Mouse (Mus musculus): ENCODE measurements around the gene Mkrn1. TPM values are rescaled to one million over a fixed set of nuclear protein-coding genes. Genes with fewer than 3 reads are reported as not detected.

Gene Mkrn1
- polyA plus RNA-seq, 2 experiments: 116 to 198 TPM

DNA sequence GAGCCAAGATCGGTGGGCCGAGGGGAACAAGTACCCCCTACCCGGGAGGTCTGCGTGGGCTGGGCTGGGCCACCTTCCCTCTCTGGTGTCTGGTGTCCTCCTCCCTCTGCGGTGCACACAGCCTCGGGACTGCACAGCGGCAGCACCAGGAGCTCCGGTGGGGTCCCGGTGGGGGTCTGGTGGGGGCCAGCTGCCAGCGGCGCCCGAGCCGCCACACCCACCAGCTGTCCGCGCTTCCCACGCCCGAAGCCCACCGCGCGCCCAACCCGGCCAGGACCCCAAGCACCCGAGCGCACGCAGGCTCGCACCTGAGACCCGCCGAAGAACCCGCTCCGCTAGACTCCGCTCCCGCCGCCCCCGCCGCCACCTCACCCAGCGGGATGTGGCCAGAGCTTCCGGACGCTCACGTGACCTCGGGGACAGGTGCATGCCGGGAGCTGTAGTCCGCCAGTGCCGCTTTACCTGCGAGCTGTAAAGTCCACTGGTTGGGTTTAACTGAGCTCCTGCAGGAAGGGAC is 42.9 kb downstream of the Mkrn1 start, which contains the start of gene Slc37a3:
Gene Slc37a3 (minus strand): TSS at position 365 of the 517 bp plus-strand sequence.
- no peak for TF ChIP-seq CTCF (IDR thresholded peaks at IDR 0.05; ENCODE audit: low read depth)
- TF ChIP-seq EP300 (IDR thresholded peaks at IDR 0.05; ENCODE audit: low read depth): no peak

DNA sequence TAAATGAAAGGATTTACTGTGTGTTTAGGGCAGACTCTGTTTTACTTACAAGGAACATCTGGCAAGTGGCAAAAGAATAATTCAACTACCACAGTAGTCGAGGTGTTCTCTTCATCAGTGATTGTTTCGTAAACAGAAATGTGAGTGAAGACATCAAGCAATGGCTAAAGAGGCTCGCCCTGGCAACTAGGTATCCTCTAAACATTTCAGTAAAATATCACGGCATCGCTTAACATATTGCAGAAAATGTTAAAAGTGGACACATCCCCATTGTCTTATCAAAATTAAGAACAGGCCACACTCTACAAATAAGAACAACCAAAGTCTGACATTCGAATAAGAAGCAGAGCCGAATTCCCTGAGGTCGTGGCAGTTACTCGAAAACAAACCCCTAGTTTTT is 43.5 kb downstream of the Mkrn1 start:
- no peak for ATAC-seq (ENCODE audit: insufficient read depth)
- no peaks in the 10 kb centered on the region for H3K9me3 ChIP-seq (ENCODE audit: control insufficient read depth, low read length)
- H3K4me1 ChIP-seq (replicated peaks; ENCODE audit: control insufficient read depth in 2 of 2, insufficient read depth in 2 of 2, low read length in 1 of 2): peaks cover 0 to 7% of the 10 kb centered on the region in 2 experiments; a peak in 3 of 4 replicates
- peak overlapping the region; percentile 88 to 95 for H3K4me3 ChIP-seq (ENCODE audit: insufficient read depth in 1 of 2, low read depth in 2 of 2, low read length in 2 of 2)
- DNase-seq (ENCODE audit: low read depth in 3 of 3, low spot score in 3 of 3): no peak
- WGBS (ENCODE audit: insufficient replicate concordance): 21% methylated on average over 9 of the region's 9 CpGs
- TF ChIP-seq EP300 (IDR thresholded peaks at IDR 0.05; ENCODE audit: low read depth) (no peak), CTCF (IDR thresholded peaks at IDR 0.05; ENCODE audit: low read depth) (no peak)
- H3K27me3 ChIP-seq (ENCODE audit: control insufficient read depth, insufficient read depth, low read length): peaks cover 22% of the 10 kb centered on the region
- no peaks in the 10 kb centered on the region for H3K36me3 ChIP-seq (replicated peaks; ENCODE audit: control insufficient read depth, insufficient read depth, low read depth)
- H3K9ac ChIP-seq (replicated peaks): peak overlapping the region; percentile 87
- no peak overlapping the region for H3K27ac ChIP-seq
- H3K4me2 ChIP-seq (ENCODE audit: low read depth): peak overlapping the region; percentile 94

More for the DNA sequence above, 42.9 kb downstream of the Mkrn1 start, which contains the start of gene Slc37a3:
- ATAC-seq (ENCODE audit: insufficient read depth) (peak; percentile 83), DNase-seq (ENCODE audit: low read depth in 3 of 3, low spot score in 3 of 3) (peak; percentile 59 to 67 (median 65))
- peak within 1 kb of the TSS; percentile 87 for H3K9ac ChIP-seq (replicated peaks)
- under 1% methylated on average over 43 of the region's 43 CpGs for WGBS (ENCODE audit: insufficient replicate concordance)
- H3K36me3 ChIP-seq (replicated peaks; ENCODE audit: control insufficient read depth, insufficient read depth, low read depth): no peaks in the 10 kb centered on the region
- H3K9me3 ChIP-seq (ENCODE audit: control insufficient read depth, low read length): no peaks in the 10 kb centered on the region
- peak within 1 kb of the TSS; percentile 88 to 95 for H3K4me3 ChIP-seq (ENCODE audit: insufficient read depth in 1 of 2, low read depth in 2 of 2, low read length in 2 of 2)
- peaks cover 23% of the 10 kb centered on the region for H3K27me3 ChIP-seq (ENCODE audit: control insufficient read depth, insufficient read depth, low read length)
- peak within 1 kb of the TSS; percentile 94 for H3K4me2 ChIP-seq (ENCODE audit: low read depth)
- H3K4me1 ChIP-seq (replicated peaks; ENCODE audit: control insufficient read depth in 2 of 2, insufficient read depth in 2 of 2, low read length in 1 of 2): peaks cover 0 to 7% of the 10 kb centered on the region in 2 experiments; a peak in 3 of 4 replicates
- H3K27ac ChIP-seq: no peak within 1 kb of the TSS

GRCm38 (mm10) chr6:39373301-39373955 is 46.8 kb downstream of the Mkrn1 start:
- DNase-seq (ENCODE audit: low read depth in 3 of 3, low spot score in 3 of 3): no peak

DNA sequence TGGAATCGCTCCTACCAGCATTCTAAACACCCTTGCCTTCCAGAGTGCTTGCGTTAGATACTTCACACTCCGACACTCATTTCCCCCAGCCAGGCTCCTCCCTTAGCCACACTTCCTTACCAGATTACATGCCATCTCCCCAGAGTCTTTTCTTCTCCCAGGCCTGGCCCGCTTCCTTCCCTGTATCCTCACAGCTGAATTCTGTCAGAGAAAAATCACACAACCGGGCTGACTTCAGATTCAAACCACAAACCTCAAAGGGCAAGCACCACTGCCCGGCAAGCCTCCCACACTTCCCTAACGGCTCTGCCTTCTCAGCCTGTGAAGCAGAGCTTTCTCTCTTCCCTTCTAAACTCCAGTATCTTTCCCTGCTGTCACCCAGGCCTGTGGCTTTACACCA is 47.5 kb downstream of the Mkrn1 start:
- no peaks in the 10 kb centered on the region for H3K9me3 ChIP-seq (ENCODE audit: control insufficient read depth, low read length)
- WGBS (ENCODE audit: insufficient replicate concordance): 7% methylated on average over 7 of the region's 7 CpGs
- H3K36me3 ChIP-seq (replicated peaks; ENCODE audit: control insufficient read depth, insufficient read depth, low read depth): no peaks in the 10 kb centered on the region
- no peak overlapping the region for H3K4me3 ChIP-seq (ENCODE audit: insufficient read depth in 1 of 2, low read depth in 2 of 2, low read length in 2 of 2)
- ATAC-seq (ENCODE audit: insufficient read depth) (no peak), DNase-seq (ENCODE audit: low read depth in 3 of 3, low spot score in 3 of 3) (peak in 1 of 3 experiments; percentile 4)
- no peak overlapping the region for H3K9ac ChIP-seq (replicated peaks)
- peaks cover 0 to 7% of the 10 kb centered on the region in 2 experiments; a peak in 3 of 4 replicates for H3K4me1 ChIP-seq (replicated peaks; ENCODE audit: control insufficient read depth in 2 of 2, insufficient read depth in 2 of 2, low read length in 1 of 2)
- H3K4me2 ChIP-seq (ENCODE audit: low read depth): no peak overlapping the region
- no peak for TF ChIP-seq CTCF (IDR thresholded peaks at IDR 0.05; ENCODE audit: low read depth)
- TF ChIP-seq EP300 (IDR thresholded peaks at IDR 0.05; ENCODE audit: low read depth): no peak
- H3K27me3 ChIP-seq (ENCODE audit: control insufficient read depth, insufficient read depth, low read length): peaks cover 2% of the 10 kb centered on the region
- no peak overlapping the region for H3K27ac ChIP-seq

More at GRCm38 (mm10) chr6:39373301-39373955, 46.8 kb downstream of the Mkrn1 start:
- no peaks in the 10 kb centered on the region for H3K36me3 ChIP-seq (replicated peaks; ENCODE audit: control insufficient read depth, insufficient read depth, low read depth)
- 63% methylated on average over 4 of the region's 4 CpGs for WGBS (ENCODE audit: insufficient replicate concordance)
- ATAC-seq (ENCODE audit: insufficient read depth): no peak
- no peak overlapping the region for H3K27ac ChIP-seq
- no peaks in the 10 kb centered on the region for H3K9me3 ChIP-seq (ENCODE audit: control insufficient read depth, low read length)
- no peak overlapping the region for H3K9ac ChIP-seq (replicated peaks)
- H3K4me3 ChIP-seq (ENCODE audit: insufficient read depth in 1 of 2, low read depth in 2 of 2, low read length in 2 of 2): no peak overlapping the region
- H3K4me1 ChIP-seq (replicated peaks; ENCODE audit: control insufficient read depth in 2 of 2, insufficient read depth in 2 of 2, low read length in 1 of 2): peaks cover 0 to 7% of the 10 kb centered on the region in 2 experiments; a peak in 3 of 4 replicates
- peaks cover 2% of the 10 kb centered on the region for H3K27me3 ChIP-seq (ENCODE audit: control insufficient read depth, insufficient read depth, low read length)
- TF ChIP-seq EP300 (IDR thresholded peaks at IDR 0.05; ENCODE audit: low read depth) (no peak), CTCF (IDR thresholded peaks at IDR 0.05; ENCODE audit: low read depth) (no peak)
- no peak overlapping the region for H3K4me2 ChIP-seq (ENCODE audit: low read depth)

- Histone ChIP-seq H3K9me3 (ENCODE audit: control insufficient read depth, low read length) (no peaks in the 10 kb centered on the region), H3K27me3 (ENCODE audit: control insufficient read depth, insufficient read depth, low read length) (no peaks in the 10 kb centered on the region; the same call in 1 of the 2 replicates), H3K4me3 (ENCODE audit: insufficient read depth in 1 of 2, low read depth in 2 of 2, low read length in 2 of 2) (no peak overlapping the region), H3K36me3 (replicated peaks; ENCODE audit: control insufficient read depth, insufficient read depth, low read depth) (no peaks in the 10 kb centered on the region), H3K9ac (replicated peaks) (no peak overlapping the region), H3K4me1 (replicated peaks; ENCODE audit: control insufficient read depth in 2 of 2, insufficient read depth in 2 of 2, low read length in 1 of 2) (peaks cover 0 to 6% of the 10 kb centered on the region in 2 experiments; a peak in 3 of 4 replicates), H3K4me2 (ENCODE audit: low read depth) (no peak overlapping the region), H3K27ac (no peak overlapping the region)
- DNase-seq (ENCODE audit: low read depth in 3 of 3, low spot score in 3 of 3): no peak
- ATAC-seq (ENCODE audit: insufficient read depth): no peak
- no peak for TF ChIP-seq EP300 (IDR thresholded peaks at IDR 0.05; ENCODE audit: low read depth)
- no peak for TF ChIP-seq CTCF (IDR thresholded peaks at IDR 0.05; ENCODE audit: low read depth)
Observed at GRCm38 (mm10) chr6:39372042-39372441, 48.2 kb downstream of the Mkrn1 start.
